Mouse (Mus musculus): Measurements from ENCODE around the gene Stat4. TPM values are rescaled to one million over a fixed set of nuclear protein-coding genes. Genes with fewer than 3 reads are reported as not detected.

The Stat4 gene
- polyA plus RNA-seq, 1 experiment from 2014 or later = 0.47 TPM

DNA sequence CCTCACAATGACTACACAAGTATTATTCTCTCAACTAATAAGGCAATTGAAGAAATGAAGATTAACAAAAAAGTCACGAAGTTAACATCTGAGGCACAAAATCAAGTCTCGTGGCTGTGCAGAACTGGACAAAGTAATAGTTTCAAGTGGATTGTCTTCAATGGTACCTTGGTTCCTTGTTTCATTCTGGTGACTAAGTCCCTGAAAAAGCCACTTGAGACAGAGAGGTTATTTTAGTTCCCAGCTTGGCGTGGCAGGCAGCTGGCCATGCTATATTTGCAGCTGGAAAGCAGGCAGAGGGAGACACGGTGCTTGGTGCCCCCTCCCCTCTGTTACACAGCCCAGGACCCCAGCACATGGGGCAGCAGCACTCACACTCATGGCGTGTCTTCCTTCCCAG, 70.2 kb downstream of the Stat4 start:
- no peak overlapping the region for H3K4me3 ChIP-seq (replicated peaks; ENCODE audit: low read depth, low read length)
- no peak for DNase-seq
- H3K9ac ChIP-seq (replicated peaks; ENCODE audit: low read length) = no peak overlapping the region
- no peak for ATAC-seq (ENCODE audit: low FRiP score, low TSS enrichment)
- no peaks in the 10 kb centered on the region for H3K4me1 ChIP-seq (ENCODE audit: control insufficient read depth, insufficient read depth, low read length)
- WGBS = 82% methylated on average over 5 of the region's 5 CpGs
- no peaks in the 10 kb centered on the region for H3K9me3 ChIP-seq (ENCODE audit: control insufficient read depth, low read length)
- H3K36me3 ChIP-seq (ENCODE audit: control insufficient read depth, insufficient read depth, low read length) = no peaks in the 10 kb centered on the region
- no peaks in the 10 kb centered on the region for H3K27me3 ChIP-seq (ENCODE audit: control insufficient read depth, insufficient read depth, low read length)
- no peak overlapping the region for H3K27ac ChIP-seq (replicated peaks; ENCODE audit: low read depth, low read length)
- H3K4me2 ChIP-seq (ENCODE audit: low read length) = no peak overlapping the region

DNA sequence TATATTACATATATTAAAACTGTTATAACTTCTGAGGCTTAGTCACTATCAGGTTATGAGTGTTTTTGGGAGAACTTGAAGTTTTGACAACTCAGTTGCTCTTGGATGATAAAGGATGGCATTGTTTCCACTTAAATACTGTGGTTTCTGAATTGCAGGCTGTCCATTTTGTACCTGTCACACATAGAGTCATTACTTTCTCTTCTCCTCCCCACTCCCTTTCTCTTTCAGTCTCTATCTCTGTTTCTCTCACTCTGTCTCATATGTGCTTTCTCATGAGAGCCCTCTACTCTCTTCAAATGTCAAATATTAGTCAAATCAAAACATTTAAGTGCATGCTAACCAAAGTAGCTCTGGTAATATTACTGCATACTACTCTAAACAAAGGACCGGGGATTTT, 79.3 kb downstream of the Stat4 start:
- Histone ChIP-seq H3K27me3 (ENCODE audit: control insufficient read depth, insufficient read depth, low read length) (no peaks in the 10 kb centered on the region), H3K9me3 (ENCODE audit: control insufficient read depth, low read length) (no peaks in the 10 kb centered on the region), H3K27ac (replicated peaks; ENCODE audit: low read depth, low read length) (no peak overlapping the region), H3K4me1 (ENCODE audit: control insufficient read depth, insufficient read depth, low read length) (no peaks in the 10 kb centered on the region), H3K4me3 (replicated peaks; ENCODE audit: low read depth, low read length) (no peak overlapping the region), H3K9ac (replicated peaks; ENCODE audit: low read length) (no peak overlapping the region), H3K4me2 (ENCODE audit: low read length) (no peak overlapping the region), H3K36me3 (ENCODE audit: control insufficient read depth, insufficient read depth, low read length) (no peaks in the 10 kb centered on the region)
- DNase-seq (no peak), ATAC-seq (ENCODE audit: low FRiP score, low TSS enrichment) (no peak)
- 95% methylated on average over 1 of the region's 1 CpGs for WGBS

GRCm38 (mm10) chr1:52066694-52067093, 79.7 kb downstream of the Stat4 start:
- ATAC-seq (ENCODE audit: low FRiP score, low TSS enrichment) (no peak), DNase-seq (no peak)
- no peaks in the 10 kb centered on the region for H3K9me3 ChIP-seq (ENCODE audit: control insufficient read depth, low read length)
- whole genome bisulfite sequencing = 77% methylated on average over 3 of the region's 3 CpGs
- no peaks in the 10 kb centered on the region for H3K27me3 ChIP-seq (ENCODE audit: control insufficient read depth, insufficient read depth, low read length)
- no peaks in the 10 kb centered on the region for H3K36me3 ChIP-seq (ENCODE audit: control insufficient read depth, insufficient read depth, low read length)
- H3K4me1 ChIP-seq (ENCODE audit: control insufficient read depth, insufficient read depth, low read length) = no peaks in the 10 kb centered on the region
- H3K4me2 ChIP-seq (ENCODE audit: low read length) = no peak overlapping the region
- no peak overlapping the region for H3K27ac ChIP-seq (replicated peaks; ENCODE audit: low read depth, low read length)
- H3K9ac ChIP-seq (replicated peaks; ENCODE audit: low read length) = no peak overlapping the region
- no peak overlapping the region for H3K4me3 ChIP-seq (replicated peaks; ENCODE audit: low read depth, low read length)

GRCm38 (mm10) chr1:52079724-52080367, 92.9 kb downstream of the Stat4 start:
- Histone ChIP-seq H3K4me2 (ENCODE audit: low read length) (peak overlapping the region; percentile 20), H3K4me1 (ENCODE audit: control insufficient read depth, insufficient read depth, low read length) (peaks cover 14% of the 10 kb centered on the region), H3K27ac (replicated peaks; ENCODE audit: low read depth, low read length) (no peak overlapping the region), H3K9ac (replicated peaks; ENCODE audit: low read length) (no peak overlapping the region), H3K9me3 (ENCODE audit: control insufficient read depth, low read length) (no peaks in the 10 kb centered on the region), H3K4me3 (replicated peaks; ENCODE audit: low read depth, low read length) (no peak overlapping the region), H3K36me3 (ENCODE audit: control insufficient read depth, insufficient read depth, low read length) (no peaks in the 10 kb centered on the region), H3K27me3 (ENCODE audit: control insufficient read depth, insufficient read depth, low read length) (no peaks in the 10 kb centered on the region)
- ATAC-seq (ENCODE audit: low FRiP score, low TSS enrichment) (peak; percentile 94), DNase-seq (peak; percentile 82)
- WGBS = 1% methylated on average over 10 of the region's 10 CpGs

- 1% methylated on average over 8 of the region's 8 CpGs for WGBS
These were observed 93.4 kb downstream of the Stat4 start for GRCm38 (mm10) chr1:52080375-52080774.

DNA sequence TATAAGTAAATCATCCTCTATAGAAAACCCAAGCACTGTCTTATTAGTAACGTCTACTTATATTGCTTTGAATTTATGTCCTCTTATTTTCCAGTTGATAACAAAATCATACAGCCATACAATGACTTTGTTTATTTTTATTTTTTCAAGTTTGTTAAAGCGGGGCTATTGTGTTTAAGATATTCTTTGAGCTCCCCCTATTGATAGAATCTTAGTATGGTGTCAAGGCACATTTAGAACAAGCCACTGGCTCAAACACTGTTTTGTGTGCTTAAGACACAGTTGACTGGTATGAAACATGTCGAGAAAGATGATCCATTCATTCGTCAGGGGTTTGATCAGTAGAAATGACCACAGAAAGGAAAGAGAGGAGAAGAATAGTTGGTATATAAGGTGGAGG, 99.3 kb downstream of the Stat4 start:
- no peaks in the 10 kb centered on the region for H3K9me3 ChIP-seq (ENCODE audit: control insufficient read depth, low read length)
- no peaks in the 10 kb centered on the region for H3K36me3 ChIP-seq (ENCODE audit: control insufficient read depth, insufficient read depth, low read length)
- DNase-seq (peak; percentile 70), ATAC-seq (ENCODE audit: low FRiP score, low TSS enrichment) (no peak)
- H3K27me3 ChIP-seq (ENCODE audit: control insufficient read depth, insufficient read depth, low read length) = no peaks in the 10 kb centered on the region
- H3K4me3 ChIP-seq (replicated peaks; ENCODE audit: low read depth, low read length) = no peak overlapping the region
- 51% methylated on average over 4 of the region's 4 CpGs for WGBS
- no peaks in the 10 kb centered on the region for H3K4me1 ChIP-seq (ENCODE audit: control insufficient read depth, insufficient read depth, low read length)
- no peak overlapping the region for H3K4me2 ChIP-seq (ENCODE audit: low read length)
- no peak overlapping the region for H3K27ac ChIP-seq (replicated peaks; ENCODE audit: low read depth, low read length)
- no peak overlapping the region for H3K9ac ChIP-seq (replicated peaks; ENCODE audit: low read length)

More at GRCm38 (mm10) chr1:52080375-52080774, 93.4 kb downstream of the Stat4 start:
- Histone ChIP-seq H3K4me1 (ENCODE audit: control insufficient read depth, insufficient read depth, low read length) (peaks cover 14% of the 10 kb centered on the region), H3K9me3 (ENCODE audit: control insufficient read depth, low read length) (no peaks in the 10 kb centered on the region), H3K36me3 (ENCODE audit: control insufficient read depth, insufficient read depth, low read length) (no peaks in the 10 kb centered on the region), H3K9ac (replicated peaks; ENCODE audit: low read length) (no peak overlapping the region), H3K27ac (replicated peaks; ENCODE audit: low read depth, low read length) (no peak overlapping the region), H3K4me3 (replicated peaks; ENCODE audit: low read depth, low read length) (no peak overlapping the region), H3K27me3 (ENCODE audit: control insufficient read depth, insufficient read depth, low read length) (no peaks in the 10 kb centered on the region), H3K4me2 (ENCODE audit: low read length) (peak overlapping the region; percentile 20)
- DNase-seq = no peak
- ATAC-seq (ENCODE audit: low FRiP score, low TSS enrichment) = no peak

DNA sequence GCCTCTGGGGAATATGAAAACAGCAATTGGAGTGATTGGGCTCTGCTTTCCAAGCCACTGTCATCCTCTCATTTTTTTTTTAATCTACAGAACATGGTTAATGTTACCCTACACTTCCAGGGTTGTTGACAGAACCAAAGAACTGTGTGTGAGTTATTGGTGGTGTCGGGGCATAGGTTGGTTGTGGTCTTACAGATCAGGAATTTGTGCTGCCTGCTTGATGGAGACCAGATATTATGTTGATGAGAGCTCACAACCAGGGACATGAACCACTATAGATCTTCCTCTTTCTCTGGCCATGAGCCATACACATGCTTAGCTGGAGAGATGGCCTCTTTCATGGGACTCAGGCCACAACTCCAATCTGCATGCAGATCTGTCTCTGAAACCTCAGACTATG, 100.2 kb downstream of the Stat4 start:
- no peak for DNase-seq
- Histone ChIP-seq H3K9me3 (ENCODE audit: control insufficient read depth, low read length) (no peaks in the 10 kb centered on the region), H3K4me1 (ENCODE audit: control insufficient read depth, insufficient read depth, low read length) (no peaks in the 10 kb centered on the region), H3K4me3 (replicated peaks; ENCODE audit: low read depth, low read length) (no peak overlapping the region), H3K36me3 (ENCODE audit: control insufficient read depth, insufficient read depth, low read length) (no peaks in the 10 kb centered on the region), H3K4me2 (ENCODE audit: low read length) (no peak overlapping the region), H3K27ac (replicated peaks; ENCODE audit: low read depth, low read length) (no peak overlapping the region), H3K9ac (replicated peaks; ENCODE audit: low read length) (no peak overlapping the region), H3K27me3 (ENCODE audit: control insufficient read depth, insufficient read depth, low read length) (no peaks in the 10 kb centered on the region)
- ATAC-seq (ENCODE audit: low FRiP score, low TSS enrichment) = no peak
- WGBS = 76% methylated on average over 1 of the region's 1 CpGs

- no peaks in the 10 kb centered on the region for H3K9me3 ChIP-seq (ENCODE audit: control insufficient read depth, low read length)
- H3K27ac ChIP-seq (replicated peaks; ENCODE audit: low read depth, low read length) = no peak overlapping the region
- 66% methylated on average over 4 of the region's 4 CpGs for WGBS
- no peaks in the 10 kb centered on the region for H3K36me3 ChIP-seq (ENCODE audit: control insufficient read depth, insufficient read depth, low read length)
- no peak for ATAC-seq (ENCODE audit: low FRiP score, low TSS enrichment)
- H3K9ac ChIP-seq (replicated peaks; ENCODE audit: low read length) = no peak overlapping the region
- H3K4me2 ChIP-seq (ENCODE audit: low read length) = no peak overlapping the region
- H3K4me3 ChIP-seq (replicated peaks; ENCODE audit: low read depth, low read length) = no peak overlapping the region
- no peaks in the 10 kb centered on the region for H3K27me3 ChIP-seq (ENCODE audit: control insufficient read depth, insufficient read depth, low read length)
- no peak for DNase-seq
- no peaks in the 10 kb centered on the region for H3K4me1 ChIP-seq (ENCODE audit: control insufficient read depth, insufficient read depth, low read length)
These were observed 101.7 kb downstream of the Stat4 start for GRCm38 (mm10) chr1:52088634-52089033.

- Histone ChIP-seq H3K27ac (replicated peaks; ENCODE audit: low read depth, low read length) (no peak overlapping the region), H3K36me3 (ENCODE audit: control insufficient read depth, insufficient read depth, low read length) (no peaks in the 10 kb centered on the region), H3K4me3 (replicated peaks; ENCODE audit: low read depth, low read length) (no peak overlapping the region), H3K9me3 (ENCODE audit: control insufficient read depth, low read length) (no peaks in the 10 kb centered on the region), H3K4me1 (ENCODE audit: control insufficient read depth, insufficient read depth, low read length) (no peaks in the 10 kb centered on the region), H3K4me2 (ENCODE audit: low read length) (no peak overlapping the region), H3K27me3 (ENCODE audit: control insufficient read depth, insufficient read depth, low read length) (no peaks in the 10 kb centered on the region), H3K9ac (replicated peaks; ENCODE audit: low read length) (no peak overlapping the region)
- no peak for ATAC-seq (ENCODE audit: low FRiP score, low TSS enrichment)
- peak; percentile 88 for DNase-seq
- WGBS = 76% methylated on average over 3 of the region's 3 CpGs
These were observed 111.8 kb downstream of the Stat4 start for GRCm38 (mm10) chr1:52098618-52099232.

All from midbrain, embryonic 14.5 days (tissue).